Mouse (Mus musculus) thymus, postnatal 36 days (tissue): Measurements from ENCODE around the gene Ugt1a10.
"Not testable (repeated sequence)": the region's sequence is repeated elsewhere in the genome, so short reads cannot be mapped to it uniquely, and the experiment has no call there.

Experiments used
- DNase-seq, 2 experiments: peaks; one replicate each; pipeline ENCODE4 v3.0.0; 2022; ENCODE audit warnings: mixed read lengths in 2 of 2

Gene Ugt1a10

DNA sequence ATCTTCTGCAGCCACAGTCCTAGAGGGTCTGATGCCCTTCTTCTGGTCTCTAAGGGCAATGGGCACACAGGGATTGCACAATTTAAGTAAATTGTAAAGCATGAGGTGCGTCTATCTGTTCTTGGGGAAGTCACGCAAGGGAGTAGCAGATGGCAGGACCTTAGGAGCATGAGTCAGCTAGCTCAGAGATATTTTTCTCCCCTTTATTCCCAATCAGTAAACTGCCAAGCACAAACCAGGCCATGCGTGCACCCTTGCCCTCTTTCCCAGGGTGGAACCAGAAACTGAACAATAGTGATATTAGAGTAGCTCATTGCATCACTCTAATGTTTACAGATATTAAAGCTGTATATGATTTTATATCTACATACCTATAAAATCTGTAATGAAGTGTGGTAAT, 43.4 kb downstream of the Ugt1a10 start:
- not testable (repeated sequence) for DNase-seq

DNA sequence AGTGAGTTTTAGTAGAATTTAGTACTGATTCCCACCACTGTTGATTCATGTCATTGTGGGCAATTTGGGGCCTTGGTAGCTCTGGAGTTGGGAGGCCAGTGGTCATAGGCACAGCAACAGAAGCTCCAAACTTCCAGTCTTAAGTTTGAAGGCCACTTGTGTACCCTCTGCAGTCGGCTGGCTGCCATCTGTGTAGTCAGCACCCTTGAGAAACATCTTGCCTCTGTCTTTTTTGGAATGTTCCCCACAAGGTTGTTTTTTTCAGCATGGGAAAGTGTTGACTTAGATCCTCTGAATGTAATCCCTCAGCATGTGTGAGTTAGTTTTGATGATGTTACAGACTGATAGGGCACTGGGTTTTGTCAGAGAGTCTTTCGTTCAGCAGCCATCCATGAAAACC, 44.5 kb downstream of the Ugt1a10 start:
- not testable (repeated sequence) for DNase-seq

DNA sequence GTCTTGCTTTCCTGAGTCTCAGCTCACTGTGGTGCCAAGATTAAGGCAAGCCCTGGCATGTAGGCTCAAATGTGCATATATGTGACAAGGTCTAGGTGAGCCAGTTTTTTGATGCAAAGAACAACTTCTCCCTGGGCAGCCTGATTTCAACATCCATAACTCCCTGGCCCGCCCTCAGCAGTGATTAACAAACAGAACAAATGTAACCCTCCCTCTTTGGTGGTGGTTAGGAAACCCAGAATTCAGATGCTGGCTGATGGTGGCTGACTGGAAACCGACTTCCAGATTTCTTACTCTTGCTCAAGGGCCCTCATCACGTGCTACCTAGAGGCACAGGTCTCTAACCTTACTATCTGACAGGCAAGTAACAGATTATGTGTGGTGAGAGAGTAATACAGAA, 47.8 kb downstream of the Ugt1a10 start, which contains the start of gene Ugt1a6b:
Gene Ugt1a6b, plus strand, starts transcription at position 234 of the 400 bp plus-strand sequence.
- DNase-seq, result not testable (repeated sequence)

DNA sequence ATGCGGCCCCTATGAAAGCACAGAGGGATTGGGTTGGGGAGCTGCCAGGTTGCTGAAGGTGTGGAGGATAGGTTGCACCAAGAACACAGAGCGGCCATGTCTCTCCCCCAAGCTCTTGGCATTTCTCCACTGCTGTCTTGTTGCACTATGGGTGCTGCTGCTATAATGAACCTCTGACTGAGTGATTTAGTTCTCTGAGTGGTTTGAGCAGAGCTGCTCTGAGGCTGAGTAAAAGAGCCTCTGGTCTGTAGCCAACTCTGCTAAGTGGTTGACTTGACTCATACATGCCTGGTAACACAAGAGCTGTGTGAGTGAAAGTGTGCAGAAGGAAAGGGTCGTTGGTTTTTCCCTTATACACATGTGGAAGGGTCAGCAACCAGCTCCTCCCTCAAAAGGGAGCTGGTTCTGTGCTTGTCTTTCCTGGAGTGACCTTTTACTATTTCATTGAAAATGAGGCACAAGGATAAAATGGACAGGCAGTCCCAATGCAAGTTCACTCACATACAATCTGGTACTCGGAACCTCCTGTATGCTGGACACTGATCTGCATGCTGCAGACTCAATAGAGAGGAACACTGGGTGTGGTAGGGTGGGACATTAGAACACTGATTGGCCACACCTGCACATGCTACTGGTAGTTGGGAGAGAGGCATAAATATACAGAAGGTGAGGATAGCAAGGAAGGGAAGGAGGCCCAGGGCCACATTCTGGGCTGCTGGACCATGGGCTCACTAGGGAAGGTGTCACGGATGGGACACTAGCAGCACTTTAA, 48.7 kb downstream of the Ugt1a10 start:
- DNase-seq, result not testable (repeated sequence)

- no peak for DNase-seq
These were observed 49.7 kb downstream of the Ugt1a10 start for GRCm38 (mm10) chr1:88104667-88105430.

- DNase-seq, result no peak
These were observed 50.5 kb downstream of the Ugt1a10 start for GRCm38 (mm10) chr1:88105656-88106055.

- DNase-seq, result not testable (repeated sequence)
These were observed 53.9 kb downstream of the Ugt1a10 start for GRCm38 (mm10) chr1:88109027-88109557.

GRCm38 (mm10) chr1:88109604-88110003, 54.4 kb downstream of the Ugt1a10 start:
- DNase-seq, result not testable (repeated sequence)

GRCm38 (mm10) chr1:88112769-88113168, 57.6 kb downstream of the Ugt1a10 start:
- not testable (repeated sequence) for DNase-seq

DNA sequence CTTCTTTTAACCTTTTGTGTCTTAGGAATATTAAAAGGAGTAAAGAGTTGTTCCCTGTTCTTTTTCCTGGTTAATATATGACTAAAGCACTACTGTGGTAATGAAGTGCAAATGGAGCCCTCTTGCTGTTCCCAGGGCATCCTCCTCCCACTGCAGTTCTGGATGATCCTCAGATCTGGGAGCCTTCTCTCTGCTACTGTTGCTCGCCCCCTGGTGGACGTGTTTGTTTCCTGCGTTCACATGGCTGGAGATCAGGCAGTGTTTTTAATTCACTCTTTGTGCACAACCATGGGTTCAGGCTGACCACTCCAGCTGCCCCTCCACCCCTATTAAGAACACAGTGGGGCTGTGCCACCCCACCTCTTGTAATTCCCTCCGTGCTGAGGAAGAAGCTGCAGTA, 65.4 kb downstream of the Ugt1a10 start:
- DNase-seq, result not testable (repeated sequence)

GRCm38 (mm10) chr1:88121521-88121920, 66.3 kb downstream of the Ugt1a10 start:
- DNase-seq, result not testable (repeated sequence)

- not testable (repeated sequence) for DNase-seq
These were observed 70.7 kb downstream of the Ugt1a10 start for GRCm38 (mm10) chr1:88125827-88126360.

DNA sequence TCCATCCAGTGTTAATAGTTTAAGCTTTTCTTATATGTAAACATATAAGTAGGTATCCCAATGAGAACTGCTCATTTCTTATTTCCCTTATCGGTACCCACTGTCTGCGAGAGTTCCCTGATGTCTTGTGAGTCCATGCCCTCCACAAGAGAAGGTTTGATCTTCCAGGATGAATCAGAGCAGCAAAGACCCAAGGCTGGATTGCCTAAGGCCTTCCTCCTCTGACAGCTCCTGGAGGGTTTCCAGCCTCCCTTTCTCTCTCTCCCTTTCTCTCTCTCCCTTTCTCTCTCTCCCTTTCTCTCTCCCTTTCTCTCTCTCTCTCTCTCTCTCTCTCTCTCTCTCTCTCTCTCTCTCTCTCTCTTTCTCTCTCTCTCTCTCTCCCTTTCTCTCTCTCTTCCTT, 73.9 kb downstream of the Ugt1a10 start:
- not testable (repeated sequence) for DNase-seq

- not testable (repeated sequence) for DNase-seq
These were observed 75.0 kb downstream of the Ugt1a10 start for GRCm38 (mm10) chr1:88130223-88130622.

GRCm38 (mm10) chr1:88133908-88134456, 78.8 kb downstream of the Ugt1a10 start:
- DNase-seq, result no peak

- DNase-seq, result not testable (repeated sequence)
These were observed 79.3 kb downstream of the Ugt1a10 start, which contains the start of gene Ugt1a6a for GRCm38 (mm10) chr1:88134457-88135011. Gene Ugt1a6a, plus strand, starts transcription at chr1:88134809.

GRCm38 (mm10) chr1:88135229-88135904, 80.2 kb downstream of the Ugt1a10 start:
- not testable (repeated sequence) for DNase-seq

- DNase-seq, result no peak
These were observed 81.5 kb downstream of the Ugt1a10 start for GRCm38 (mm10) chr1:88136646-88137045.

GRCm38 (mm10) chr1:88137264-88137663, 82.1 kb downstream of the Ugt1a10 start:
- DNase-seq, result no peak

DNA sequence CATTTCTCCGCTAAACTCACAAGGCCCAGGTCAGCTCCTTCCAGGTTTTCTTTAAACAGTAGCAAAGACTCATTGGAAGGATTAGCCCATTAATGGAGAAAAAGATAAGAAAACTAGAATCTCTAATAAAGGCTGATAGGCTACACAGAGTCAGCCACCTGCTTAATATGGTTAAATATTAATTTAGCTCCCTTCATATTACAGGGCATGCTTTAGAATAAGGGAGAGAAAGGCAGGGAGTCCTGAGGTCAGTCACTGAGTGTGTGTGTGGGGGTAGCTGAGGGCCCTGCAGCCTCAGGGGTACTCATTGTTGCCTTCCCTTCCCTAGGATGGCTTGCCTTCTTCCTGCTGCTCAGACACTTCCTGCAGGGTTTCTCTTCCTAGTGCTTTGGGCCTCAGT, 83.0 kb downstream of the Ugt1a10 start:
- DNase-seq, result no peak

DNA sequence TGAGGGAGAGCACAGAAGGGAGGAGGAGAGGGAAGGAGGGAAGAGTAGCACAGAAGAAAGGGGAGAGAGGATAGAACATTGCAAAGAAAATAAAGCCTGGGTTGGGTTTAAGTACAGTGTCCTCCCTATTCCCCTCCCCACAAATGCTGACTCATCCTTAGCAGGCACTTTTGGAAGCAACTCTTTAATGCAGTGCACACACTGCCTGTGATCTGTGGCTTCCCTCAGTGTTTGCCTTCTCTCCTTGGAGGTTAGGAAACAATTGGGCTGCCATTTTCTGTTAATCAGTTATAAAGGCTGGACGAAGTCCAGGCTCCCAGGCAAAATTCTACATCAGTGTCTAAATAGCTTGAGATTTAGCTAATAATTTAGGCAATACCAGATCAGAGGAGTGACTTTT, 85.3 kb downstream of the Ugt1a10 start:
- DNase-seq, result not testable (repeated sequence)
